Mouse (Mus musculus) liver, postnatal 0 days (tissue): ENCODE results near the gene Olfr329-ps.

Experiments used
- CTCF ChIP-seq: sonication (generic); IDR thresholded peaks from 2 replicates; pipeline ENCODE4 v1.5.1; 2016; ENCODE audit warnings: antibody characterized with exemption, low read depth
- EP300 ChIP-seq: IDR thresholded peaks from 2 replicates; pipeline ENCODE4 v1.6.1; 2016; ENCODE audit warnings: antibody characterized with exemption, low read depth, mild to moderate bottlenecking

DNA sequence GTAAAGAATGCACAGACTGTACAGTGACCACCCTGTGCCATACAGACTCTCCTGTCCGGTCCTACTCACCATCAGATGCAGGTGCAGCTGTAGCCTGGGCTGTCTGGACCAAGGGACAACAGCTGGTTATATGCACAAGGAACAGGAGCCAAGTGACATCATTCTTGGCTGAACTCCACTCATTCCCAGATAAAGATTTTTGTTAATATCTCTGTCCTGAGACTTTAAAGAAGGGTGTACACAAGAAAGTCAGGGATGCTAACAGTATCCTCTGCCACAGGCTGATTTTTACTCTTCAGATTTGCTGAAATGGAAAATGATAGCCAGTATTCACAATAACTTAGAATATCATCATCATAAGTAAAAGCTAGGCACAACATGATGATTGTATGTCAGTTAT, 9.3 kb upstream of the Olfr329-ps start, which contains the start of gene Olfr328:
- TF ChIP-seq CTCF: no peak
- no peak for TF ChIP-seq EP300
